Mouse (Mus musculus) forebrain, embryonic 10.5 days (tissue): ENCODE measurements at regions not wholly inside any gene's neighbourhood (a gene's known extent, or its start where the extent isn't known, plus 50 kb on each side); places are given as distances from the start of the nearest gene placed in this dataset.
"Not testable (repeated sequence)": the region's sequence is repeated elsewhere in the genome, so short reads cannot be mapped to it uniquely, and the experiment has no call there.

ENCODE experiments used
- DNase-seq: peaks from one replicate; pipeline ENCODE4 v3.0.0-alpha.2; 2017; ENCODE audit warnings: low spot score; ENCODE audit errors: extremely low spot score
- H3K27ac ChIP-seq: fragments of 300-500 bp; sonication (generic); 2 replicates; pipeline ENCODE4 v1.5.1; 2016; ENCODE audit warnings: mild to moderate bottlenecking
- H3K27me3 ChIP-seq: fragments of 300-500 bp; sonication (generic); 2 replicates; pipeline ENCODE4 v1.6.1; 2016; ENCODE audit warnings: mild to moderate bottlenecking; ENCODE audit not compliant: poor library complexity, severe bottlenecking
- H3K36me3 ChIP-seq: fragments of 300-500 bp; sonication (generic); replicated peaks from 2 replicates; pipeline ENCODE4 v1.6.1; 2016; ENCODE audit warnings: mild to moderate bottlenecking, moderate library complexity
- H3K4me1 ChIP-seq: fragments of 300-500 bp; sonication (generic); 2 replicates; pipeline ENCODE4 v1.6.1; 2016
- H3K4me3 ChIP-seq: fragments of 300-500 bp; sonication (generic); 2 replicates; pipeline ENCODE4 v1.5.1; 2016; ENCODE audit warnings: mild to moderate bottlenecking, moderate library complexity
- H3K9me3 ChIP-seq: fragments of 300-500 bp; sonication (generic); 2 replicates; pipeline ENCODE4 v1.6.1; 2016; ENCODE audit warnings: mild to moderate bottlenecking, moderate library complexity
- WGBS: fragments of 180-500 bp; shearing (Covaris S2); methylation state at CpG from one replicate; pipeline ENCODE4 v1.1.7; 2016; 5-methylcytosine and 5-hydroxymethylcytosine counted together

DNA sequence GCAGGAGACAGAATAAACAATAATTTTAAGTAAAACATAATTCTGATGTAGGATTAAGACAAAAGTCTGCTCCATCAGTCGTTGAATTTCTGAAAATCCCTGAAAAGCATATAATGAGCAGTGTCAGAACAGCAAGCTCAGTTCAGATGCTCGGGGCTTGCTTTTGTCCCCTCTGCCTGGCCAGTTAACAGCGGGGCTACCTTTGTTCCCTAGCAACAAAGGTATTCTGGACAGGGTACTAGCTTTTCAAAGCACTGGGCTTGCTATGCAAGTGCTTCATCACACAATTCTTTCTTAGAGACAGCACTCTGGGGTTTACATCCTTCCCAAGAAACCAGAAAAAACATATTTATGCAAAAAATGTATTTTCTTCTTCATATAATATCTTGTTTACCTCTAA lies 729.7 kb downstream of the Crisp4 start:
- Histone ChIP-seq H3K27me3 (no peaks in the 10 kb centered on the region), H3K27ac (no peak overlapping the region), H3K4me1 (peaks cover 10% of the 10 kb centered on the region), H3K4me3 (no peak overlapping the region), H3K36me3 (no peaks in the 10 kb centered on the region), H3K9me3 (no peaks in the 10 kb centered on the region; the same call in 1 of the 2 replicates)
- 25% methylated on average over 3 of the region's 3 CpGs for WGBS
- DNase-seq: peak; percentile 25

DNA sequence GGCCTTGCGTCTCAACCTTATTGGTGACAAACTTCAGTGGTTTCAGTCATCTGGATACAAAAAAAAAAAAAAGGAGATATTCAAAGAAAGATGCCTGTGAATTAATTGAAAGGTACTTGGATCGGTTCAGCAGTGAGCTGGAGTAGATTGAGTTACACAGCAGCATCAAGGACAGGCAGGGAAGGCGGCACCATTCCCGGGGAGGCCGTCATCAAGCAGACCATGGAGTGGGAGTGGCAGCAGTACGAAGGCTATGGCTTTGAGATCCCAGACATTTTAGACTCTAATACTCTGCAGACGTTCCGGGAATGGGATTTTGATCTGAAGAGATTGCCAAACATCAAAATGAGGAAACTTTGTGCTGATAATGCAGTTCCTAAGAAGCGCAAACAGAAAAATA lies 750.8 kb downstream of the Crisp4 start:
- DNase-seq: no peak
- Histone ChIP-seq H3K9me3 (no peaks in the 10 kb centered on the region), H3K36me3 (no peaks in the 10 kb centered on the region), H3K27ac (no peak overlapping the region), H3K4me3 (no peak overlapping the region), H3K4me1 (no peaks in the 10 kb centered on the region), H3K27me3 (no peaks in the 10 kb centered on the region)
- WGBS: 93% methylated on average over 9 of the region's 9 CpGs

DNA sequence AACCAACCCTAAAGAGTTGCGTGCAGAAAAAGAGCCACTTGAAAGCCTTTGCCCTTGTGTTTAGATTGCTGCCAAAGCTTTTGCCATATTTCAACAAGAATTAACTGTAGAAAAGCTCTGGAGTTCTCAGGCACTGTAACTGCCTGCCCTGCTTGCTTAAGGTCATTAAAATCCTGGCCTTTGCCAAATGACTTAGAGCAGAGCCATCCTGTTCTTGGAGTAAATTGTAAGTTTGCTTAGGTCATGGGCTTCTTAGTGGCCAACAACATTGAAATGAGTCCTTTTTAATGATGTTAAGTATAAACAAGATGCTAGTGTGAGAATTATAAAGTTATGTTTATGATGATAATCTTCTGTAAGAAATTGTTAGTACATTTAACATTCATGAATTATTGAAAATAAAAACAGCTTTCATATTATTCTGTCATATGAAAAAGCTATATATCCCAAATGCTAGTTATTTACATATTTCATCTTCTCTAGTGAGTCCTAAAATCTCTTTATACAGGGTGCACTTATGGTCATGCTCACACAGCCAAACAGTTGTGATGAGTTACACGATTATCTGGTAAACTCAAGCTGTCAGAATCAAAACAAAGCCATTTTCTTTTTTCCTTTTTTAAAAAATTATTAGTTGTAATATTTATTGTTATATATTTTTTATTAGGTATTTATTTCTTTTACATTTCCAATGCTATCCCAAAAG lies 753.4 kb downstream of the Crisp4 start:
- Histone ChIP-seq H3K36me3 (no peaks in the 10 kb centered on the region), H3K27ac (no peak overlapping the region), H3K4me3 (no peak overlapping the region), H3K27me3 (no peaks in the 10 kb centered on the region), H3K4me1 (no peaks in the 10 kb centered on the region), H3K9me3 (no peaks in the 10 kb centered on the region)
- DNase-seq: no peak
- 93% methylated on average over 2 of the region's 2 CpGs for WGBS

DNA sequence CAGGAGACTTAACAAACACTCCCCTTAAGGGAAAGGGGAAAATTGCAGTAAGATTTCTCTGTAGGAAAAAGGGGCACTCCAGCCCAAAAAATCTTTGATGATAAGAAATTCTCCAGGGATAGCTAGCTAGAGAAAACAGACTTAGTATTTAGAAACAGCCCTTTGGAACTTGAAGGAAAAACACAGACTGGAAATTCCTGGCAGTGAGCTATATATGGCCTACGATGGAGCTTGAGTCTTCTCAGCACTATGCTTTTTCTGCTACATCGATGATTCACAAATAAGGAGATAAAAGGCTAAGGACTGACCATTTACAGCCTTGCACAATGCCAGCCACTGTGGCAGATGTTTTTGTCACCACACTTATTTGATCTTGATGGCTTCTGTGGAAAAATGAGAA lies 768.1 kb downstream of the Crisp4 start:
- no peak for DNase-seq
- WGBS: 84% methylated on average over 2 of the region's 2 CpGs
- Histone ChIP-seq H3K36me3 (no peaks in the 10 kb centered on the region), H3K9me3 (no peaks in the 10 kb centered on the region), H3K27ac (no peak overlapping the region), H3K4me3 (no peak overlapping the region), H3K27me3 (no peaks in the 10 kb centered on the region), H3K4me1 (no peaks in the 10 kb centered on the region)

DNA sequence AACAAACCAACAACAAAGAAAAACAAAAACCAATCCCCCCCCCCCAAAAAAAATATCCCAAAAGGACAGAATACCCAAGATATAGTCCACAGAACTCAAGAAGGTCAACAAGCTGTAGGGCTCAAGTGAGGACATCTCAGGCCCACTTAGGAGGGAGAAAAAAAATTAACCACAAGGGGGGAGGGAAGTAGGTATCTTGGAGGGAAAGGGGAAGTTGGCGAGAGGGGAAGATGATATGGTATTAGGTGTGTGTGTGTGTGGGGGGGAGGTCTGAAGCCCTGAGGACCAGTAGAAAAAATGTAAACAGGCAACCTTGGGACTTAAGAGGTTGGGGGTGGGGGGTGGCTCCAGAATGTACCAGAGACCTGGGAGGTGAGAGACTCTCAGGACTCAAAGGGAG lies 797.4 kb downstream of the Crisp4 start:
- Histone ChIP-seq H3K36me3 (no peaks in the 10 kb centered on the region), H3K4me3 (no peak overlapping the region), H3K27me3 (no peaks in the 10 kb centered on the region), H3K27ac (no peak overlapping the region), H3K9me3 (no peaks in the 10 kb centered on the region), H3K4me1 (no peaks in the 10 kb centered on the region)
- WGBS: 95% methylated on average over 1 of the region's 1 CpGs
- no peak for DNase-seq

DNA sequence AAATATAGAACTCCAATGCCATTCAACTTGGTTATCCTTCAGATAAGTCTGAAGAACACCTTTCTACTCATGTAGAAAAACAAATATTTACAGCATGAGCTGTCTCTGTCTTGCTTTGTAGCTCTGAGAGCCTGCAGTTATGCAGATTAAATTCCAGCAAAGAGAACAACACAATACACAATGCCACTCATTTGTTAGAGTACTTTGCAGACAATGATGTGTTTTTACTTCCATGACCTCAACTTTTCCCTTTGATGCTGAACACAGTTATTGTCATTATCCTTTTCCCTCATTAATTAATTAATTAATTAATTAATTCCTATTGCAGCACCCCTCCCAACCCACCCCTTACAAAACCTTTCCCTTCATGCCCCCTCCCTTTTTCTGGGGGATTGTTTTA lies 807.9 kb downstream of the Crisp4 start:
- no peaks in the 10 kb centered on the region for H3K27me3 ChIP-seq
- no peaks in the 10 kb centered on the region for H3K36me3 ChIP-seq
- no peaks in the 10 kb centered on the region for H3K9me3 ChIP-seq
- H3K4me3 ChIP-seq: no peak overlapping the region
- no peaks in the 10 kb centered on the region for H3K4me1 ChIP-seq
- DNase-seq: no peak
- no peak overlapping the region for H3K27ac ChIP-seq

DNA sequence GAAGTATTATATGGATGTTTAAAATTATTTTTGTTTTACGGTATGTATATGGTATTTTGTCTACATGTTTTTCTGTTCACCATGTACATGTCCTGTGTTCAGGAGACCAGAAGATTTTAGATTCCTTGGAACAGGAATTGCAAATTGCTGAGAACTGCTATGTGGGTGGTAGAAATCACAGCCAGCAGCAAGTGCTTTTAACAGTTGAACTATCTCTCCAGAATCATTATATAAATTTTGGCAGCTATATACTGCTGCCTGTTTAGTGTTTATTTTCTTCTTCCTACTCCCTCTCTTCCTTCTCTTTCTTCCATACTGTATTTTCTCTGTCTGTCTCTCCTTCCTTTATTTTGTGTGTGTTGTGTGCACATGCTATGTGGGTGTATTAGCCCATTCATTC lies 834.3 kb downstream of the Crisp4 start:
- H3K9me3 ChIP-seq, H3K36me3 ChIP-seq, H3K27me3 ChIP-seq, H3K4me3 ChIP-seq, H3K4me1 ChIP-seq, H3K27ac ChIP-seq, DNase-seq: not testable (repeated sequence)
- WGBS: 94% methylated on average over 1 of the region's 1 CpGs

DNA sequence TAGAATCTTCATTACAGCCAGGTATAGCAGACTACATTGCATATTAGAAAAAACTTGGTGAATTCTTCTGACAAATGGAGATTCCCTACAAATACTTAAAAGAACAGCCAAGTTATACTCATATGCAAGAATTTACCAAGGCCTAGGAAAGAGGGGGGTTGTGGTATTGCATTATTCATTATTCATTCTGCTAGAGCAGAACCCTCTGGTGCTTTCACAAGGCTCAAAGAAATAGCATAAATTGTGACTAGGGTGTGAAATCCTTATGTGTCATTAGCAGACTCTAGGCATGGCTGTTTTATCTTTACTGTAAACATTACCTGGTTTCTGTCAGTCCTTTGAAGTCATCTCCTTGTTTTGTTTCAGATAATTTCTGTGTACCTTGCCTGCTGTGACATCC lies 835.8 kb downstream of the Crisp4 start:
- H3K27ac ChIP-seq, H3K4me1 ChIP-seq, H3K36me3 ChIP-seq, H3K4me3 ChIP-seq, H3K27me3 ChIP-seq, H3K9me3 ChIP-seq, DNase-seq: not testable (repeated sequence)
